Mouse (Mus musculus): ENCODE data around the gene Pard3. TPM values are rescaled to one million over a fixed set of nuclear protein-coding genes. Genes with fewer than 3 reads are reported as not detected.

The Pard3 gene
- total RNA-seq, 2 experiments from 2014 or later, result 26.1 to 28.1 TPM

- Histone ChIP-seq H3K27ac (peak overlapping the region; percentile 71), H3K4me3 (no peak overlapping the region)
- no peak for TF ChIP-seq CTCF (conservative IDR thresholded peaks at IDR 0.05)
- DNase-seq (ENCODE audit: low spot score in 2 of 2), result no peak
Observed at GRCm38 (mm10) chr8:127207455-127207854, 143.8 kb downstream of the Pard3 start.

- H3K27ac ChIP-seq, result no peak overlapping the region
- DNase-seq (ENCODE audit: low spot score in 2 of 2), result no peak
Observed at GRCm38 (mm10) chr8:127210621-127211020, 146.9 kb downstream of the Pard3 start.

GRCm38 (mm10) chr8:127214338-127214737 is 150.6 kb downstream of the Pard3 start:
- no peak for DNase-seq (ENCODE audit: low spot score in 2 of 2)
- Histone ChIP-seq H3K4me3 (no peak overlapping the region), H3K27ac (peak overlapping the region; percentile 88)
- no peak for TF ChIP-seq CTCF (conservative IDR thresholded peaks at IDR 0.05)

More at GRCm38 (mm10) chr8:127210621-127211020, 146.9 kb downstream of the Pard3 start:
- H3K4me3 ChIP-seq, result no peak overlapping the region
- TF ChIP-seq CTCF (conservative IDR thresholded peaks at IDR 0.05), result no peak

GRCm38 (mm10) chr8:127214748-127215433 is 151.2 kb downstream of the Pard3 start:
- TF ChIP-seq CTCF (conservative IDR thresholded peaks at IDR 0.05), result 0 out of 2 replicates have a peak, but pooled peaks have one; percentile 7
- DNase-seq (ENCODE audit: low spot score in 2 of 2), result peak in 1 of 2 experiments; percentile 63
- Histone ChIP-seq H3K4me3 (no peak overlapping the region), H3K27ac (peak overlapping the region; percentile 88)

GRCm38 (mm10) chr8:127220206-127220605 is 156.5 kb downstream of the Pard3 start:
- H3K27ac ChIP-seq, result no peak overlapping the region
- no peak for DNase-seq (ENCODE audit: low spot score in 2 of 2)
- H3K4me3 ChIP-seq, result no peak overlapping the region
- no peak for TF ChIP-seq CTCF (conservative IDR thresholded peaks at IDR 0.05)

GRCm38 (mm10) chr8:127220615-127221014 is 156.9 kb downstream of the Pard3 start:
- DNase-seq (ENCODE audit: low spot score in 2 of 2), result no peak
- Histone ChIP-seq H3K27ac (no peak overlapping the region), H3K4me3 (no peak overlapping the region)
- TF ChIP-seq CTCF (conservative IDR thresholded peaks at IDR 0.05), result no peak

- Histone ChIP-seq H3K27ac (no peak overlapping the region), H3K4me3 (no peak overlapping the region)
- no peak for TF ChIP-seq CTCF (conservative IDR thresholded peaks at IDR 0.05)
- DNase-seq (ENCODE audit: low spot score in 2 of 2), result no peak
Observed at GRCm38 (mm10) chr8:127222361-127222760, 158.7 kb downstream of the Pard3 start.

- TF ChIP-seq CTCF (conservative IDR thresholded peaks at IDR 0.05), result no peak
- DNase-seq (ENCODE audit: low spot score in 2 of 2), result no peak
- Histone ChIP-seq H3K27ac (peak overlapping the region; percentile 49), H3K4me3 (no peak overlapping the region)
Observed at GRCm38 (mm10) chr8:127226996-127227395, 163.3 kb downstream of the Pard3 start.

GRCm38 (mm10) chr8:127227407-127227806 is 163.7 kb downstream of the Pard3 start:
- H3K4me3 ChIP-seq, result no peak overlapping the region
- peak in 1 of 2 experiments; percentile 33 for DNase-seq (ENCODE audit: low spot score in 2 of 2)
- H3K27ac ChIP-seq, result peak overlapping the region; percentile 49
- TF ChIP-seq CTCF (conservative IDR thresholded peaks at IDR 0.05), result no peak

GRCm38 (mm10) chr8:127229325-127230232 is 165.9 kb downstream of the Pard3 start:
- TF ChIP-seq CTCF (conservative IDR thresholded peaks at IDR 0.05), result no peak
- DNase-seq (ENCODE audit: low spot score in 2 of 2), result peak in 1 of 2 experiments; percentile 4
- no peak overlapping the region for H3K4me3 ChIP-seq
- 0 out of 2 replicates have a peak overlapping the region, but pooled peaks have one; percentile 18 for H3K27ac ChIP-seq

GRCm38 (mm10) chr8:127230233-127230595 is 166.5 kb downstream of the Pard3 start:
- peak in 1 of 2 experiments; percentile 8 for DNase-seq (ENCODE audit: low spot score in 2 of 2)
- Histone ChIP-seq H3K27ac (0 out of 2 replicates have a peak overlapping the region, but pooled peaks have one; percentile 0), H3K4me3 (no peak overlapping the region)
- TF ChIP-seq CTCF (conservative IDR thresholded peaks at IDR 0.05), result no peak

GRCm38 (mm10) chr8:127243351-127243750 is 179.7 kb downstream of the Pard3 start:
- no peak for TF ChIP-seq CTCF (conservative IDR thresholded peaks at IDR 0.05)
- Histone ChIP-seq H3K27ac (no peak overlapping the region), H3K4me3 (no peak overlapping the region)
- DNase-seq (ENCODE audit: low spot score in 2 of 2), result peak in 1 of 2 experiments; percentile 5

- no peak for TF ChIP-seq CTCF (conservative IDR thresholded peaks at IDR 0.05)
- Histone ChIP-seq H3K4me3 (no peak overlapping the region), H3K27ac (no peak overlapping the region)
- DNase-seq (ENCODE audit: low spot score in 2 of 2), result peak in 1 of 2 experiments; percentile 1
Observed at GRCm38 (mm10) chr8:127243841-127244240, 180.1 kb downstream of the Pard3 start.
